Mouse (Mus musculus) megakaryocyte, embryonic 14.5 days (primary cell): ENCODE measurements around the gene Agpat2.

Experiments used
- FLI1 ChIP-seq: IDR thresholded peaks from 2 replicates; pipeline ENCODE4 v1.6.1; 2012; ENCODE audit warnings: low read length, inconsistent platforms, mixed read lengths
- GATA1 ChIP-seq: IDR thresholded peaks from 3 replicates; pipeline ENCODE4 v1.6.1; 2012; ENCODE audit warnings: mixed read lengths, low read length, inconsistent platforms, borderline replicate concordance

DNA sequence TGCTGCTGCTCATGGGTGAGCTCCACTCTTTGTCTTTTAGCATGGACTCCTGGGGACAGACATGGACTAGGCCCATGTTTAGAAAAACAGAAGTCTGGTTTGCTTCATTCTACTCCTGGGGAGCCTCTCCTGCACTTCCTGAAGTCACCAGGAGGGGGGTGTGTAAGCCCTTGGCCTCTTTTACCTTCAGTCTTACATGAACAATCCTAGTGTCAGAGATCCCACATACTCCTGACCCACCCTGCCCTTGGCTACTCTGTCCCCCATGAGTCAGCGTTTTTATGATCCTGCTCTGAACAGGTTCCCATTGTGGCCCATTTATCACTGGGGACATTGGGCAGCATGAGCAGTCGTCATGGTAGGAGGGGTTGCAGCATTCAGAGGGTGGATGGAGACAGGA, 39.7 kb upstream of the Agpat2 start:
- no peak for TF ChIP-seq GATA1
- no peak for TF ChIP-seq FLI1
